Mouse (Mus musculus): ENCODE results near the gene Pecam1.
"Not testable (repeated sequence)": the region's sequence is repeated elsewhere in the genome, so short reads cannot be mapped to it uniquely, and the experiment has no call there.

Gene Pecam1

DNA sequence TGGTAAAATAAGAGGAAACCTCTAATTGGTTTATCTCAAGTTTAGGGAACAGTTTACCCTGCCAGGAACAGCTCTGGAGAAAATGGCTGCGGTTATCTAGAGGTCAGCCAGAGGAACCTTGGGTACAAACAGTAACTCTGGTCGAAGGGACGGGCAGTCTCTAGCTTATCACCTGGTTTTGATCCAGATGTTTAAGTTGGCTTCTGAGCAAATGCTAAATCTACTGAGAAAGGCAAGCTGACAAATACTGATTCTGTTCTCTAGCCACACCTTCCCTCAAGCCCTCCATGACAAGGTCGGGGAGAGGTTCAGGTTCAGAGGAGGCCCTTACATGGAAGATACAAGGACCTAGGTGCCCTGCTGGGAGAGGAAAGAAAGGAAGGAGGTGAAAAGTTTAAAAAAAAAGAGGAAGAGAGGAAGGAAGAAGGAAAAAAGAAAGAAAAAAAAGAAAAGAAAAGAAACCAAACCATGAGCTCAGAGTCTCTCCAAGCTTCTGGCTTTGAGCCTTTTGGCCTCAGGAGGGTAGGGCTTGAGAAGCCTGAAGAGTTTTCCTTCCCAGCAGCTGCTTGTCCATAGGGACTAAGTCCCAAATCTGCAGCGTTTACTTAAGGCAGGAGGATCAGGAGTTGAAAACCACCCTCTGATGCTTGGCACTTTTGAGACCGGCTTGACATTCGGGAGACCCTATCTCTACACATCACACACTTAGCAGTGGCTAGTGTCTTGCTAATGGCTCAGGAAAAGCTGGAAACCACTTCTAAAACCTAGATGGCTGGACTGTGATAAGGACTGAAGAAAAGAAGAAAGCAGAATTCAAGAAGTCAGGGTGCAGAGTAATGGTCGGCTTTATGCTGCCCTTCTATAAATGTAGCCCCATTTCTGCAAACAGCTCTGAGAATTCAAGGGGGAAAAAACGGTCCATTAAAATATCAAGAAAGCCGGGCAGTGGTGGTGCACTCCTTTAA is 21.7 kb downstream of the Pecam1 start:
- DNase-seq (ENCODE audit: low spot score): no peak

DNA sequence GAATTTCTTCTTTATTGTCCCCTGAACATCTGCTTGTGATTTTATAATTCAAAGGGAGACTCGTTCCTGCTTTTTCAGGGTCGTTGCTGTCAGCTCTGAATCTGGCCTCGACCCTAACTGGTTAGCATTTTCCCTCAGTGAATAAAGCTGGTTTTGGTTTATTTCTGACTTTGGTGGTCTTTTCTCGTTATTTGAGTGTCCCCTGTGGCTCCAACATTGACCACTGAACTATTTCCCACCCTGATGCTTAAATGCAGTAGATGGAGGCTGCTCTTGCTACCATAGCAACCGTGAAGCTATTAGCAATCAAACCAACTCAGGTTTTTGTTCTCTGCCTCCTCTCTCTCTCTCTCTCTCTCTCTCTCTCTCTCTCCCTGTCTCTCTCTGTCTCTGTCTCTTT is 22.5 kb downstream of the Pecam1 start:
- DNase-seq (ENCODE audit: low spot score): no peak

DNA sequence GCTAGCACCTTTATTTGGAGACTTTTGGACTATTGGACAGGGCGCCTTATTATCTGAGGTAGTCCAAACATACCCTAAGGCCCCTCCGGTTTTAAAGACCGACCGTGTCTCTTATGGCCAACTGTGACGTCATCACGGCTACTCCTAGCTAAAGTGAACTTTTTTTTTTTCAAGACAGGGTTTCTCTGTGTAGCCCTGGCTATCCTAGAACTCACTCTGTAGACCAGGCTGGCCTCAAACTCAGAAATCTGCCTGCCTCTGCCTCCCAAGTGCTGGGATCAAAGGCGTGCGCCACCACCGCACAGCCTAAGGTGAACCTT is 25.6 kb downstream of the Pecam1 start:
- DNase-seq (ENCODE audit: low spot score): not testable (repeated sequence)

DNA sequence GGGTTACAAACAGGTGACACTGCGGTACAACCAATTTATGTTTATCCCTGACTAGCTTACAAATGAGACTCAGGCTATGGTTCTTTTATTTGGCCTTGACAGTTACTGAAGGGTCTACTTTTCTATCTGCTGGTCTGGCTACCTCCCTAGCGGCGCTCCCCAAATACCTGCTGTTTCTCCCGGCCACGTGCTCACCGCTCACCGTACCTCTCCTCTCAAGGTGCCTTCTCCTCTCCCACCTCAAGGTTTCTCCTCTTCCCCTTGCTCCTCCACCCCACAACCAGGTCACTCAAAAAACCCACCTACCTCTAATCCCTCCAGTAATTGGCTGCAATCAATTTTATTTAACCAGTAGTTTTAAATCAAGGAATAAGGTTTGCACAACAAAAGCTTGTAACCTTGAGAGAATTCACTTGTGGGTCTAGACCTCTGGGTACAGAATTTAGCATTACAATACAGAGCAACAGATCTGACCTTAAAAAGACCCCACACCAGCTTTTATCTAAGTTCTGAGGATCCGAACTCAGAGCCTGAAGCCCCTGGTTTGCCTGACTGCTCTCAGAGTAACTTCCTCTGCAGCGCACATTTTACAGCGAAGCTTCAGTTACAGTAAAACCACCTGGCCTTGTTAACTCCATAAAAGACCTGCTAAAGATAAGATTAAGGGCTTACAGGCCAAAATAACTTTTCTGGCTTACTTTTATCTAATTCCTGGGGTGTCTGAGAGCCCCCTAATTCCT is 26.1 kb downstream of the Pecam1 start:
- no peak for DNase-seq (ENCODE audit: low spot score)

DNA sequence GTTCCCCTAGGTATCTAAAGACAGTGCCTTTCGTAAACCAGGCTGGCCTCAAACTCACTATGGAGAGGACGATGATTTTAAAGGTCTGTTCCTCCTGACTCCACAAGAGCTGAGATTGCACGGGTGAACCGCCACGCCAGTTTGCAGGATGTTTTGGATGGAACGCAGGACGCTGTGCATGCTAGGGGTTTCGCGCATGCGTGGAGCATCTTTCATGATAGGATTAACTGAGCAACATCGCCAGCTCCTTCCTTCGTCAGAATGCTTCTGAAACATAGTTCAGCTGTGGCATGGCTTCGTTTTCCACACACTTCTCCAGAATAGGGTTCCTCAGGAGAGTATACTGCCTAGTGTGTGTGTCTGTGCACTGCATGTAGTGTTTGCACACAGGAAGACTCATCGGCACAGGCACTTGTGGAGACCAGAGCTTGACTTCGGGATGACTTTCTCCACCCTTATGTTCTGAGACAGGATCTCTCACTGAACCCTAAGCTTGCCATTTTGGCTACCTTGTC is 26.8 kb downstream of the Pecam1 start:
- DNase-seq (ENCODE audit: low spot score): no peak

DNA sequence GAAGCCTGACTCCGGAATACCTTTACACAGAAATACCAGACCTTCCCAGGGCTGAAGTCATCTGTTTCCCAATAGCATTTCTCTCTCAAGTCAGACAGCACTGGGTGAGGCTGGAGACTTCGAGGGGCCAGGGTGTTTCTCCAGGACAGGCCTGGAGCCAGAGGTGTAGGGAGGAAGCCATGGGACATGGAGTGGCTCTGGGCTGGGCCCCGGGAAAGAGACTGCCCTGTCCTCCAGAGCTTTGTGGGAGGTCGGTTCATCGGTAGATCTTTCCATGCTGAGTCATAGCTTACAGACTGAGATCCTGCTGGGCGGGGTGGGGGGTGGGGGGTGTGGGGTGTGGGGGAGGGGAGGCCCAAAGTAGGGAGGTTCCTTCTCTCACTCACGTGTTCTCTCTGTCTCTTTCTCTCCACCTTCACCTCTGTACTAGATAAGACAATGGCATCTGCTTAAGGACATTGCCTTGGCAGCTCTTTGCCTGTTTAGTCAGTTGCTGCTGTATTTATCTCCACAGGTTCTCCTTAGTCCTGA is 27.5 kb downstream of the Pecam1 start:
- no peak for DNase-seq (ENCODE audit: low spot score)

DNA sequence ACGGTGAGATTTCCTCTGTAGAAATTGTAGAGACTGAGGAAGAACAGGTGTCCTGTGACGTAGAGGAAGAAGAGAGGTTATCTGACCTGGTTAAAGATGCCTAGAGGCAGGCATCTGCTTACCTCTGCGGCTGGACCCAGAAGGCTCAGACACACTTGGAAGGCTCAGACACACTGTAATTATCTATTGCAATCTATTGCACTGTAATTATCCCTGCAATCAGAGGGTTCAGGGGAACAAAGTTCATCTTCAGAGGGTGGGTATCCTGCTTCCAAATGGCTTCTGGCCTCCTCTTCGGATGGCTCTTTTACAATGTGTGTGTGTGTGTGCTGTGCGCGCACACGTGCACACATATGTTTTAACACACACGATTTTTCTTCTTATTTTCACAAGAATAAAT is 30.0 kb downstream of the Pecam1 start:
- no peak for DNase-seq (ENCODE audit: low spot score)

DNA sequence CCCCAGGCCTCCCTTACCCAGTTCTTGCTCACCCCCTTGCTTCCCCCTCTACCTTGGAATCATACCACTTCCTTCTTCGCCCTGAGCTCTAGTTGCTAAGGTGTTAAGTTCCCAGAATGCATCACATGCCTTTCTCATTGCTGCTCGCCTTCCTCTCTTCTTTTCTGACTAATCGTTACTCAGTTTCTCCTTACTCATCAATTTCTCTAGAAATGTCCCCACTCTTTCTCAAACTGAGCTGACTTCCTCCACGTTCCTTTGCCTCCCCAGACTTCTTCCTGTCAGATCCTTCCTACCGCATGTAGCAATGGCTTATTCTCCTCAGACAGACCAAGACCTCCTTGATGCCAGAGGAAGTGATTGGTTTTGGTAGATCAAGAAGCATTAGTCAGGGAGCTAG is 33.9 kb downstream of the Pecam1 start:
- DNase-seq (ENCODE audit: low spot score): no peak

DNA sequence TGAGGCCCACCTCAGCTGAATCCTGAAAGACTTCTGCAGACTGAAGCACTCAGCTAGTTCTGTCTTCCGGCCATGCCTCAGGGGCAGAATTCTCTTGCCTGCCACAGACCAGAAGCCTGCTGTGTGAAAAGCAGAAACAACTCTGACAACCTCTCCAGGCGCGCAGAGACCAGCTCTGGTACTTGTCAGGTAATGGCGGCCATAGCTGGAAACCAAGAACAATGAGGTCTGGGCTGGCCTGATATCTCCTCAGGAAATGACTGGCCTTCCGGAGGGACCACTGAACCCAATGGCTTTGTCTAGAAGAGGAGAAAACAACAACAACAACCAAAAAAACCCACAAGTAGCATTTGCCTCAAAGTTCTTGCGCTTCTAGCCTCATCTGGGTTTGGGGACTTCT is 35.4 kb downstream of the Pecam1 start:
- peak; percentile 38 for DNase-seq (ENCODE audit: low spot score)

DNA sequence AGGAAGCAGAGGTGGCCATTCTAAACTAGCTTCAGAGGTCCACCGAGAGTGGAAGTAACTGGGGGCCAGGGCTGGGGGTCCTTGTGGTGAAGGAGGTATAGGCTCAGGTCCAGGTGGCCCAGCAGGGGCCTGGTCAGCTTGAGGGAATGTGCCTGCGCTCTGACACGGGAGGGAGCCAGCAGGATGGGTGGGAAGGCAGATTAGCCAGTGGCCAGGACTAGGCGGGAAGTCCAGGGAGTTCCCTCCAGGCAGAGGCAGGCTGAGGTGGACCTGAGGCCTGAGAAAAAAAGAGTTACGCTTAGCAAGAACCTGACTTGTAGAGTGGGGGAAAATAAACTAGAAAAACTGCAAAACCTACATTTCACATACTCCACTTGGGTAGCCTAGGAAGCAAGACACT is 39.6 kb downstream of the Pecam1 start:
- no peak for DNase-seq (ENCODE audit: low spot score)

DNA sequence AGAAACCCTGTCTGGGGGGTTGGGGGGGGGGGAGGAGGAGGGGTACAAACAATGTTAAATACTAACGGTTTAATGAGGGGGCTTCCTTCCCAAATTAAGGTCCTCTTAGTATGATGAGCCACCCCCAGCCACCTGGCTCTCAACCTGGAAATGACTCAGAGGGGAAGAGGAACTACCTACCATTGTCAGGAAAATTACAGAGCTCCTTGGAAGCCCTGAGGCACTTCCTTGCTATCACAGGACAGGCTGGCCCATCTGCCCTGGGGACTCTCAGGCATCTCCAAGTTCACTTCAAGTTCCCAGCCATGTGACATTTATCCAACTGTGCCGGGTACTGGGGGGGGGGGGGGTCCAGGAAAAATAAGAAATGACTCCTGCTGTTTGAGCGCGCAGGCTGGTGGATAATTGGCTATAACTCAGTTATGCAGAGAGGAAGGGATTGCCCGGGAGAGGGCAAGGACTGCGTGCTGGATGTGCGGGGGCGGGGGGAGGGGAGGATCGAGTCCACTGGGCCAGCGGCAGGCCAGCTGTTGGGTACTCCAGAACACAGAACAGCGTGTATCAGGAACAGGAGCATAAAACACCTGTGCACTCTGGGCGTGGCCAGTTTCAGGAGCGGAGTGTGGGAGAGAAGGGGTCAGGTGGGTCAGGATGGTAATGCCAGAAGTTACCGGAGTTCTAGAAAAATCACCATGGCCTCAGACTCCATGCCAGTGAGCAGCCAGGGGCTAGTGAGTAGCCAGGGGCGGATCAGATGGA is 41.0 kb downstream of the Pecam1 start:
- no peak for DNase-seq (ENCODE audit: low spot score)

DNA sequence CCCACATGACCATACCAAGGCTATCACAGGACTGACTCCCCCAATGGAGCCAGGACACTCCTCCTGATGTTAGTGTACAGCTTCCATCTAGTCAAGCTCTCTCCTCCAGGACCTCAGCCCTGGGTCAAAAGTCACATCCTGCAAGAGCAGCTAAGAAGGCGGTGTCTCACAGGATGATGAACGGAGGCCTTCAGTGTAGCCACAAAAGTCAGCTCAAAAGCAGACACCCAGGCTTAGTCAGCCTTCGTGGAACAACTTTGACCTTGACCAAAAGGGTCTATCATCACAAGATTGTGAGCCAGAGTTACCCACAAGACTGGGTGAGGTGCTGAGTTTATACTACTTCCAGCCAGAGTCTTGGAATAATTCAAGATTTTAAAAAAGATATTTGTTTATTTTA is 42.6 kb downstream of the Pecam1 start:
- DNase-seq (ENCODE audit: low spot score): peak; percentile 40

DNA sequence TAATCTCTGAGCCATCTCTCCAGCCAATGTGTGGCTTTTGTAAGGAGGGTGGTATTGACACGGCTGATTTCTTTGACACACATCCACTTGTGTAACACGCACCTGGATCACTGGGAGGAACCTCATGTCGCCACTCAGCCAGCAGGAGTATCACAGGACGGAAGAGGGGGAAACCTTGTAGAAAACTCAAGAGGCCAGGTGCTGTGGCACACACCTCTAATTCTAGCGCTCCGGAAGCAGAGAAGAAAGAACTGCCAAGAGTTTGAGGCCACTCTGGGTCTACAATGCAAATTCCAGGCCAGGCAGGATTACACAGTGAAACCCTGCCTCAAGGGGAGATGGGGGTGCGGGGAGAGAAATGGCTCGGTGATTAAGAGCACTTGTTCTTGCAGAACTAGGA is 43.3 kb downstream of the Pecam1 start:
- no peak for DNase-seq (ENCODE audit: low spot score)

DNA sequence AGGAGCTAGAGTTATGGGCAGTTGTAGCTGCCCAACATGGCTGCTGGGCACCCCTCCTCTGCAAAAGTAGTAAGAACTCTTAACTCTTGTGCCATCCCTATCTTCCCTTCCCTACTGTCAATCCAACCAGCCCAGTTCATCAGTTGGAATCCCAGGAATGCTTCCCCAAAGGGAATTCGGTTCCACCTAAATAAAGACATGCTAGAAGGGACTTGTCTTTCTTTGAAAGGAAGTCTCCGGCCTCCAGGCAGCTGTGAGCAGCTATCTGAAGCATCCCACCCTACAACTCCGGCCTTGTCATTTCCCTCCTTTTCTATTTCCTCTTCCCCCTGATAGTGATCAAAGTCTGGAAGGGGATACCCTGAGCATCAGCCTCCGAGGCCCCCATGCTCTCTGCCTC is 44.2 kb downstream of the Pecam1 start:
- no peak for DNase-seq (ENCODE audit: low spot score)

DNA sequence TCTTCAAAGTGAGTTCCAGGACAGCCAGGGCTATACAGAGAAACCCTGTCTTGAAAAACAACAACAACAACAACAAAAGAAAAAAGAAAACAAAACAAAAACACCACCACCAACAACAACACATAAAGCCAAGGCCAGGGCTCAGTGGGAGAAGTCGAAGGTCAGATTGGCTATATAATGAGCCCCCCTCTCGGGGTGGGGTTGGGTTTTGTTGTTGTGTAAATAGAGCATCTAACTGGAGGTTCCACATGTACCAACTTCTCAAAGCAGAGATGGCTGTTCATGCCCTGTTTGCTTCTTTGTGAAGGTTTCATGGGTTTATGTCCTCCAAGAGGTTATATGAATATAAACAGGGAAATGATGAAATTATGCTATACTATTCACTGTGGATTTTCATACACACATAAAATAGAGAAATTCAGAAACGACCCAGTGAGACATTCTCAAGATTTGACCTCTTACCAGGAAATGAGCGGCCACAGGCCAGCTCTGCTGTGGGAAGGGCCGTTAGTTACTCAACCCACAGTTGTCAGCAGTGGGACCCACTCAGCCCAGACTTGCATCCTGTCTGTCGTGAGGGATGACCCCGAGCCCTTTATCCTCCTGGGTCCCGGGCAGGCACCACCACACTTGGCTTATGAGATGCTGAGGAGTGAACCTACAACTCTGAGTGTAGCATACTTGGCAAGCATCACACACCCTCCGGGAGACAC is 45.9 kb downstream of the Pecam1 start:
- DNase-seq (ENCODE audit: low spot score): no peak

DNA sequence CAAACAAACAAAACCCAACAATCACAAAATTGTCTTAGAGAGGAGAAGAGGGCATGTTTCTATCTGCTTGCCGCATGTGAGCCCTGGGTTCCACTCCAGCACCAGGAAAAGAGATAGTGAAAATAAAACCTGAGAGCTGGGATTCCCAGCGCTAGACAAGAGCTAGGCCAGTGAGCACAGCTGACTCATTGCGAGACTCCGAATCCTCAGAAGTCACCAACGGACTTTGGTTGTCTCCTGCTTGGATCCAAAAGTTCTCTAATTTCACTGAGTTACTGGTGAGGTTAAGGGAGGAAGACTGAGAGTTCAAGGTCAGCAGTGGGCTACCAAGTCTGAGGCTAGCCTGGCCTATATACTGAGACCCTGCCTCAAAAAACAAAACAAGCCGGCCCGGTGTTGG is 46.5 kb downstream of the Pecam1 start:
- DNase-seq (ENCODE audit: low spot score): no peak

DNA sequence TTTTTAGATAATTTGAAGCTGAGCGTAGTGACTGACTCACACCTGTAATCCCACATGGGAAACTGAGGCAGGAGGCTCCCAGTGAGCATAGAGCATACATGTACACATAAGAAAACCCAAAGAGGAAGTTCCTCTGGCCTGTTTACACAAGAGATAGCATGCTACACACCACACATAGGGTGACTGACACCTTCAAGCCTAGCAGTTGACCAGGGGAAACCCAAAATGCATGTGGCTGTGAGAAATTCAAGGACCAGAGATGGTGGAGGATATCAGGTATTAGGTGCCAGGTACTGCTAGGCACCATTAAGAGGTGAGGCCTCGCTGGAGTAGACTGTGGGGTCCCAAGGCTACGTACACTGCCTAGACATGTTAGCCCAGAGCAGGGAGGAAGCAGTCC is 47.8 kb downstream of the Pecam1 start:
- DNase-seq (ENCODE audit: low spot score): no peak

DNA sequence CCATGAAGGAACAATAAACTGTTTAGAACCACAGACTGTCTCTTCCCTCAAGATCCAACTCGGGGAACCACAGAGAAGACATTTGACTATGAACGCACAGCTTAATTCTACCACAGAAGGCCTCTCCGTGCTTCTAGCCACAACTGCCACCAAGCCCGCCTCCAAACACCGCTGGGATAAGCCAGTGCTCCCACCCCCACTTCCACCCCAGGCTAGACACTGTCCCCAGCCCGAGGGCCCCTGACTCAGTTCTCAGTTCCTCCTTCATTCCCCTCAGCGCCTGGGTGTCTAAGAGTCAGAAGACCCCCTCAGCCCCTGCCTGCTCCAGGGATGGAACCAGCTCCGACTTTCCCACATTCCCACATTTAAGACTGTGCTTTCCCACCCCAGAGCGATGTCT is 48.8 kb downstream of the Pecam1 start:
- DNase-seq (ENCODE audit: low spot score): no peak

DNA sequence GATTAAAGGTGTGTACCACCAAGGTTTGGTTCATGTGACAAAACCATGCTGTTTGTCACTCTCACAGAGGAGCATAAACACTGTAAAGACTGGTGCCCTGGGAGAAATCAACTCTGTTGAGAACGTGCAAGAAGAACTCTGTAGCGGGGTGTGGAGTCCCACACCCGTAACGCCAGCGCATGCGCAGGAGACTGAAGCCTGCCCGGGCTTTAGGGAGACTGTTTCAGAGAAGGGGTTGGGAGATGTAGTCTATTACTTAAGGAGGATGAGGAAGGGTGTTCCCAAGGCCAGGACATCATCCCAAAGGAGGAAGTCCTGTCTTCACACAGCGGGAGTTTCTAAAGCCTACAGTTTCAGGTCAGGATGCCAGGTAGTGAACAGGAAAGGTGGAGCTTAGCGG is 51.3 kb downstream of the Pecam1 start:
- no peak for DNase-seq (ENCODE audit: low spot score)

DNA sequence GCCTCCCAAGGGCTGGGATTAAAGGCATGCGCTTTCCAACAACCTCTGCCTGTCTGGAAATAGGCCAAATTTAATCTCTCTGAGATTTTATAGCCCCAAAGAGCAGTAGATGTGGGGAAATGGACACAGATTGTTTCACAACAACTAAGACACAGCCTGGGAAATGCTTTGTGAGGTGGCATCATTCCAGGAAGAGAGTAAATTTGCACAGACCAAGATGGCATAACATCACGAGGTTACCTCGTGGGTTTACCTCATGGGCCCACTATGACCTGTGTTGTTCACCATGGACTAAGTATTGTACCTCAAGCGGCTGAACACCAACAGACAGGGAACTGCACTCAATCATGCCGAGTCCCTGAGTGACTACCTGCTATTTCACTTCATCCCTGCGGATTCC is 52.1 kb downstream of the Pecam1 start:
- no peak for DNase-seq (ENCODE audit: low spot score)

DNA sequence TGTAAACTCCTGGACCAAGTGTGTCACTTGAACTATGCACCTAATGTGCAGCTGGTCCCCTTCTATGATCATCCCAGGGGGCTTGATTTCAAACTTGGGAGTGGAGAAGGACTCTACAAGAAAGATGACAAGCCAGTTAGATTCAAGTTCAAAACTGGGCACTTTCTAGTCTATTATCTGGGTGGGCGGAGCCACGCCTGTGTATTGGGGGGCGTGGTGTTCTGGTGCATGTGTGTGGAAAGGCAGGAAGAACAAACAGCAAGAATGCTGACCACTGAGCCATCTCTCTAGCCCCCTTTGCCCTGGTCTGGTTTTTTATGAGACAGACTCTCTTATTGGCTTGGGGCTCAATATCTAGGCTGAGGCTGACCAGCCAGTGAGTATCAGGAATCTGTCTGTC is 54.5 kb downstream of the Pecam1 start:
- no peak for DNase-seq (ENCODE audit: low spot score)

DNA sequence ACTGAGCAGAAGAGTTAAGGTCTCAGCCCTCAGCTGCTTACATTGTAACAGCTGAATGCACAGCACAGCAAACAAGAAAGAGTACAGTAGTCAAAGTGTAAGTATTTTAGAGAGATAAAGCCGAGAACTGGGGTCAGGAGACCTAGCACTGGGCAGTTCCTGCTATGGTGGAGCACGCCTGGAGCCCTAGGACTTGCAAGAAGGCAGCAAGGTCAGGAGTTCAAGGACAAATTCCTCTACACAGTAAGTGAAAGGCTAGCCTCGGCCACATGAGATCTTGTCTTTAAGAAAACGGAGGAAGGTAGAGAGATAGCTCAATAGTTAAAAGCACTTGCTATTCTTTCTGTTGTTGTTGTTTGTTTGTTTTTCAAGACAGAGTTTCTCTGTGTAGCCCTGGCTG is 57.5 kb downstream of the Pecam1 start:
- DNase-seq (ENCODE audit: low spot score): no peak

All from embryo, embryonic 10 days (tissue).